Mouse (Mus musculus): ENCODE results near the gene Adamts17.

The Adamts17 gene

GRCm38 (mm10) chr7:66967206-66967919 is 127.8 kb downstream of the Adamts17 start:
- in situ Hi-C loops (cut with MseI, MboI): no loop called here

- in situ Hi-C loops (cut with MseI, MboI): no loop called here
Observed at GRCm38 (mm10) chr7:66968661-66969060, 129.1 kb downstream of the Adamts17 start.

GRCm38 (mm10) chr7:66969199-66969598 is 129.7 kb downstream of the Adamts17 start:
- in situ Hi-C loops (cut with MseI, MboI): no loop called here

GRCm38 (mm10) chr7:66970235-66970634 is 130.7 kb downstream of the Adamts17 start:
- in situ Hi-C loops (cut with MseI, MboI): no loop called here

- in situ Hi-C loops (cut with MseI, MboI): no loop called here
Observed at GRCm38 (mm10) chr7:66970974-66971373, 131.4 kb downstream of the Adamts17 start.

GRCm38 (mm10) chr7:66974859-66975258 is 135.3 kb downstream of the Adamts17 start:
- in situ Hi-C loops (cut with MseI, MboI): no loop called here

DNA sequence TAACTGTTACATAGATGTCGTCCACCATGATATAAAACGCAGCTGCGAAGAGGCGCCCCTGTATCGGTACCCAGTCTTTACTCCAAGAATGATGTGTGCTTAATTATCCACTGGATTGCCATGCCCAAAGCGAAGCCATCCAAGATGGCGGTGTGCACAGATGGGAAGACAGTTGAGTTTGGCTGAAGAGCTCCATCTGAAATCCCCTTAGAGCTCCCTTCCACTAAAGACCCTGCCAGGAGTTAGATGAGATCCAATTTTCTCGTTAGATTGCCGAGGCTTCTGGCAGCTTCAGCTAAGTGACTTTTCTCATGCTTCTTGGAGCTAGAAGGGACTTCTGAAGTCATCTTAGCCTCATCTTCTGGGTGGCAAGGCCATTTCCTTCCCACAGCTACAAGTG is 136.8 kb downstream of the Adamts17 start:
- in situ Hi-C loops (cut with MseI, MboI): no loop called here

- in situ Hi-C loops (cut with MseI, MboI): no loop called here
Observed at GRCm38 (mm10) chr7:66981591-66981990, 142.1 kb downstream of the Adamts17 start.

DNA sequence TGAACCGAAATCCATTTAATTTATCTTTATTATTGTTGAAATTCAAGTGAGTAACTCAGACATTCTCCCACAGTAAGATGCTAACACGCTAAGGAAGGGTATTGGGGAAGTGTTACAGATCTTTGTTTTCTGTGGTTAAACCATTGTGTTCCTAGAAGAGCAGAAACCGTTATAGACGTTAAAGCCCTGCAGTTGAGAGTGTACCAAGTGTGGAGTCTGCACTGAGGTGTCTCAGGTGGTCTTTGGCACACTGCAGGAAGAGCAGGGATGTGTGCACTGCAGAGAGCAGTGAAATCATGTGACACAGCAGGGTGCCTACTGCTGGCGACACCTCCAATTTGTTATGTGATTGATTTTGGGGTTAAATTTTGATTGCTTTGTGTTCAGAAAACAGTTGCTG is 142.5 kb downstream of the Adamts17 start:
- in situ Hi-C loops (cut with MseI, MboI): no loop called here

GRCm38 (mm10) chr7:66987671-66988070 is 148.1 kb downstream of the Adamts17 start:
- in situ Hi-C loops (cut with MseI, MboI): no loop called here

- in situ Hi-C loops (cut with MseI, MboI): no loop called here
Observed at GRCm38 (mm10) chr7:66988441-66988840, 148.9 kb downstream of the Adamts17 start.

DNA sequence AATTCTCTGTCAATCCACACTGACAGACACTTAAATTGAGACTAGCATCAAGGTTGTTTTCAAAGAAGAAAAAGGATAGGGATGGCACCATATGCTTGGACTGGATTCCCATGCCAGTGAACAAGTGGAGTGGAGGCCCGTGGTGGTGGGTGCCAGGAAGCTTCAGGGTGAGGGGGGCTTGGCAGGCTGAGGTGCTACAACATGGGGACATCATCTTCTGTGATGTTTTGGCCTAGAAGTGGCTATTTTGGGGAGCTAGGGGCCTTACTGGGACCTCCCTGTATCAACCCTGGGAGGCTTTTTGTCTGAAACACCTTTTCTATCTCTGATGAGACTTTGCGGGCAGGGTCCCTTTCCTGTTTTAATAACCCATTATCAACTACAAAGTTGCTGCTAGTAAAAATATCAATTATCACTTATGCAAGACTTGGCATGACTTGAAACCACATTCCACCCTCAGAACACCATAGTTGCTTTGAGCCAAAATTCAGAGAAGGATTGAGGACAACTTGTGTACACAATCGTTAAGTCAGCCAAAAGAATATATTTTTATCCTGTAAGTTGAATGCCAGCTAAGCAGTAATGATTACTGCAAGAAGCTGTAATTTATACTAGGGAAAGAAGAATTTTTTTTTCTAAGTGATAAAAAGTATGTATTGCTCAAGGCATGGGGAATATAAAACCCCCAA is 150.0 kb downstream of the Adamts17 start:
- in situ Hi-C loops (cut with MseI, MboI): no loop called here

DNA sequence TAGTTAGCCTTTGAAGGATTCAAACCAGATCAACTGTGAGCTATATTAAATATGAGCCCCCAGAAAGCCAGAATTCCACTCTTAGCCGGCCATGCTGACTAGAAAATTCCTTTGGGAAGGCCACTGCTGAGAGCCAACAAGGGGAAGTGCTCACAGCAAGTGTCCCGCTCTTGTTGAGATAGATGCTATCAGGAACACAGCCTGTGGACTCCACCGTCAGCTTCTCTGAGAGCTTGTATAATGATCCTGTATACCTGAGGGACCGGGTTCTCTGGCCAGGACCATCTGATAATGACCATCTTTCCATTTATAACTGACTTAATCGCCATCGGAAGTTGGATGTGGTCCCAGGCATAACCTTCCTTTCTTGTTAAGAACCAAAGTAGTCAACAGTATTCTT is 159.3 kb downstream of the Adamts17 start:
- in situ Hi-C loops (cut with MseI, MboI): no loop called here

DNA sequence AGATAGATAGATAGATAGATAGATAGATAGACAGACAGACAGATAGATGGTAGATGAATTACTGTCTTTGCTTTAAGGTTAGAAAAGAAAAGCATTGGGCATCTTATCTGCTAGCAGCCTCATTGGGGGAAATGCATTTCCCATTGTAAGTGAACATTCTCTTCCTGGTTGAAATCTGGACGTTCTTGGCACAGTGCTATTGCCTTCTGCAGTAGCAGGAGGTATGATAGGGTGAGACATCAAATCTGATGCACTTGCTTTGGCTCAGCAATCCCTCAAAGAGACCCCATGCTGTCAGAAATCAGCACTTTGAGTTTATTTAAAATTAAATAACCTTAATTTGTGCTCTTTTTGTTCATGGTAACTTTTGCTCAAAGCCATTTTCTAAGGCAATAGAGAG is 164.1 kb downstream of the Adamts17 start:
- in situ Hi-C loops (cut with MseI, MboI): no loop called here

GRCm38 (mm10) chr7:67004220-67004619 is 164.7 kb downstream of the Adamts17 start:
- in situ Hi-C loops (cut with MseI, MboI): no loop called here

GRCm38 (mm10) chr7:67009841-67010240 is 170.3 kb downstream of the Adamts17 start:
- in situ Hi-C loops (cut with MseI, MboI): no loop called here

DNA sequence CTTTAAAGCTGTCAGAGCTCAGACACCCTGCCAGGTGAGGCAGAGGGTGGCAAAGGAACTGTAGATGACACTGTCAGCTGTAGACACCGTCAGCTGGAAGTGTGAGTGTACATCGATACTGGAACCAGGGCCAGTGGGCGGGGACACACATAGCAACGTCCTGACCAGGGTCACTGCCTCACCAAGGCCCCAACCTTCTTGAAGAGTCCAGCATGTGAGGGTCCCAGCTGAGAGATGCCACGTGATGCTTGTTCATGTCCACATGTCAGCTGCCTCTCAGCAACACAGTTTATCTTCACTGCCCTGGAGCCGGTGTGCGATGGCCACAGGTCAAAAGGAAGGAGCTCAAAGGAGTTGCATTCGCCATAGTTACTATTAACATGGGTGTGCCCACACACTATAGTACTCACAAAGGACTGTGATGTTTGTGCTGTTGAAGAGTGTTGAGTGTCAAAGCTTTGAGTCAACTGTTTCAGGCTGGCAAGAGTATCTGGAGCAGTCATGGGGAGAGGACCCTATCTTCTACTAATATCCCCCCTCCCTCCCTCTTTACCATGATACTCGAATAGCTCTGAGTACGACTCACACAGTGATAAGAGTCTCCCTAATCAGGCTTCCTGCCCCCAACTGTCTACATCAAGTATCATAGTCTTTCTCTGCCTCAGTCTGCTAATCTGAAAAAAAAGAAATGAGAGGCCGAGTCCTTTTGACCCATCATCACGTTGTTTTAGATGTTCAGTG is 172.6 kb downstream of the Adamts17 start:
- in situ Hi-C loops (cut with MseI, MboI): no loop called here

GRCm38 (mm10) chr7:67013211-67013895 is 173.8 kb downstream of the Adamts17 start:
- in situ Hi-C loops (cut with MseI, MboI): no loop called here

DNA sequence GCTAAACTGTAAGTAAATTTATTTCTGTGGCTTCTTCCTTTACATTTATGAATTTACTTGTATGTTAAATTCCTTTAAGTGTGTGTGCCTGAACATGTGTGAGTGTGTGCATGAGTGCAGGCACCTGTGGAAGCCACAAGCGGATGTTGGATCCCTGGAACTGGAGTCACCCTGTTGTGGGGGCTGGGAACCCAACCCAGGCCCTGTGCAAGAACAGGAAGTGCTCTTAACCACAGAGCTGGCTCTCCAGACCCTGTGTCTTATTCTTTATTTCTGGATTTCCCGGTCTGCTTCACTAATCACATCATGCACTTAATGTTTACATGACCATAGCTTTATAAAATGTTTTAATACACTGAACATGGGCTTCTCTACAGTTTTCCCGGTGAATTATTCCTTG is 180.4 kb downstream of the Adamts17 start:
- in situ Hi-C loops (cut with MseI, MboI): no loop called here

- in situ Hi-C loops (cut with MseI, MboI): no loop called here
Observed at GRCm38 (mm10) chr7:67026114-67027070, 186.9 kb downstream of the Adamts17 start.

- in situ Hi-C loops (cut with MseI, MboI): no loop called here
Observed at GRCm38 (mm10) chr7:67027216-67027615, 187.7 kb downstream of the Adamts17 start.

Measured in mouse trophoblast stem cell (cell line).